Mouse (Mus musculus): ENCODE measurements around the gene Neil3.
"Not testable (repeated sequence)": the region's sequence is repeated elsewhere in the genome, so short reads cannot be mapped to it uniquely, and the experiment has no call there.

The Neil3 gene

DNA sequence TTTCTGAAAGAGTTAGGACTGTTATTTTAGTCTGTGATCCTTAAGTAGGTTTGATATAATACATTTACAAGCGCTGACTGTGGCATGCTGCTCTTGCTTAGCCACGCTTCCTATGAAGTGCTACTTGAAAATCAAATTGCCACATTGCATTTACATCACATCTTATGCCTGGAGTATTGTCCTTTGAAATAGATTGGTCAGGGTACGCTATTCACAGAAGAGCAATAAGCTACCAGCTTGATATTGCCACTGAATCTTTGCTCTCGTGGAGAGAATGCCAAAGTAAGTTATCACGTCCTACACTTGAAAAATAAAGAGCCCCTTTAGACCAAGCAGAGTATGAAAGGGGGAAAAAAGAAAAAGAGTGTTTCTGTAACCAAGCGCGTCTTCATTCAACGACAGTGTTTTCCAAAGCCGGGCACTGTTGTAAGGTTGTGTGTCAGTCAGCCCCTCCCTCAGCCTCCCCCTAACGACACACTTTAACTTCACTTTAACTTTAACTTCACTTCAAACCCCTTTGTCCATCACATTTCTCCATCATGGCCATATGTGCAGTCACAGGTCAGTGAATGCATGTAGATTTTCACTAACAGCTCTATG, 76.3 kb downstream of the Neil3 start:
- in situ Hi-C loops (cut with MboI; ENCODE audit: unreplicated experiment in 2 of 2): no loop called here

DNA sequence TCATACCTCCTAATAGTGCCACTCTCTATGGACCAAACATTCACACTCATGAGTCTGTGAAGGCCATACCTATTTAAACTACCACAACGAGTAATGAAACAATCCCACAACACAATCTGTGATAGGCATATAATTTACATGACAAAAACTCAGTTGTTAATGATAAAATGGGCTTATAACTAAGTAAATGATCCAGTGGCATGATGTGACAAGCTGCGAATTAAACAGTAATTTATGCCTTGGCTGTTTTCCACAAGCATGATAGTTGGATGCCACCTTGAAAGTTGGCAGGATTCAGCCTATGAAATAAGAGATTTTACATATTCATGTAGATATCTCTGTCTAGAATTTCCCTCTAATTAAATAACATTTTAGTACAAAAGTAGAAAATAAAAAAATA, 99.3 kb downstream of the Neil3 start:
- in situ Hi-C loops (cut with MboI; ENCODE audit: unreplicated experiment in 2 of 2): no loop called here

DNA sequence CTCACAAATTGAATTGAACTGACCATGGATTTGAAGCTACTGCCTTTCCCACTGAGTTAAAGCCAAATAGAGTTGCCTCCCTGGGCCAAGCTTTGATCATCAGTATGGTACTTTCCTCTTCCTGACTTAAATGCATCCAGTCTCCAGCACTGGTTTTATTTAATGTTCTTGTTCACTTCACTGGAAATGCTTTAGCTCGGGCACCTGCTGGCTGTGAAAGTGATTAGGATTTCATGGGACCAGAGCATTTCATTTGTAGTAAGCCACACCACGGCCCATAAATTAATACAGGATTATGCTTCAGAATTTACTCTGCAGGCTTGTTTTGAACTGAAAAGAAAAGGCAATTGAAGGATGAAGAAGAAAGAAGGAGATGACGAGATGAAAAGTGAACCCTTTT, 100.8 kb downstream of the Neil3 start:
- in situ Hi-C loops (cut with MboI; ENCODE audit: unreplicated experiment in 2 of 2): not testable (repeated sequence)
